Mouse (Mus musculus): ENCODE results near the gene Txk. TPM values are rescaled to one million over a fixed set of nuclear protein-coding genes. Genes with fewer than 3 reads are reported as not detected.

The Txk gene
- polyA plus RNA-seq, 1 experiment = 0.87 TPM

- no peak for DNase-seq (ENCODE audit: low spot score)
These were observed 1.4 kb downstream of the Txk start for GRCm38 (mm10) chr5:72751056-72751758.

GRCm38 (mm10) chr5:72750226-72750625 is 2.4 kb downstream of the Txk start:
- no peak for DNase-seq (ENCODE audit: low spot score)

GRCm38 (mm10) chr5:72748659-72749265 is 3.8 kb downstream of the Txk start:
- DNase-seq (ENCODE audit: low spot score) = no peak

GRCm38 (mm10) chr5:72747384-72747783 is 5.2 kb downstream of the Txk start:
- no peak for DNase-seq (ENCODE audit: low spot score)

GRCm38 (mm10) chr5:72746461-72746860 is 6.1 kb downstream of the Txk start:
- DNase-seq (ENCODE audit: low spot score) = no peak

- no peak for DNase-seq (ENCODE audit: low spot score)
These were observed 9.5 kb downstream of the Txk start for GRCm38 (mm10) chr5:72743103-72743502.

GRCm38 (mm10) chr5:72736868-72737267 is 15.7 kb downstream of the Txk start:
- DNase-seq (ENCODE audit: low spot score) = no peak

GRCm38 (mm10) chr5:72736437-72736836 is 16.1 kb downstream of the Txk start:
- no peak for DNase-seq (ENCODE audit: low spot score)

GRCm38 (mm10) chr5:72735763-72736162 is 16.8 kb downstream of the Txk start:
- no peak for DNase-seq (ENCODE audit: low spot score)

- DNase-seq (ENCODE audit: low spot score) = no peak
These were observed 19.7 kb downstream of the Txk start for GRCm38 (mm10) chr5:72732885-72733284.

- DNase-seq (ENCODE audit: low spot score) = no peak
These were observed 27.2 kb downstream of the Txk start for GRCm38 (mm10) chr5:72725404-72725803.

GRCm38 (mm10) chr5:72723429-72723828 is 29.1 kb downstream of the Txk start:
- no peak for DNase-seq (ENCODE audit: low spot score)

GRCm38 (mm10) chr5:72720587-72720986 is 32.0 kb downstream of the Txk start:
- DNase-seq (ENCODE audit: low spot score) = no peak

- no peak for DNase-seq (ENCODE audit: low spot score)
These were observed 41.9 kb downstream of the Txk start for GRCm38 (mm10) chr5:72710572-72711278.

GRCm38 (mm10) chr5:72709976-72710375 is 42.6 kb downstream of the Txk start:
- DNase-seq (ENCODE audit: low spot score) = no peak

- DNase-seq (ENCODE audit: low spot score) = no peak
These were observed 43.1 kb downstream of the Txk start for GRCm38 (mm10) chr5:72709451-72709850.

- no peak for DNase-seq (ENCODE audit: low spot score)
These were observed 45.9 kb downstream of the Txk start for GRCm38 (mm10) chr5:72706722-72707121.

GRCm38 (mm10) chr5:72706095-72706494 is 46.5 kb downstream of the Txk start:
- DNase-seq (ENCODE audit: low spot score) = no peak

- DNase-seq (ENCODE audit: low spot score) = no peak
These were observed 50.4 kb downstream of the Txk start for GRCm38 (mm10) chr5:72702202-72702601.

- DNase-seq (ENCODE audit: low spot score) = no peak
These were observed 53.1 kb downstream of the Txk start for GRCm38 (mm10) chr5:72699500-72699818.

GRCm38 (mm10) chr5:72698818-72699499 is 53.6 kb downstream of the Txk start:
- no peak for DNase-seq (ENCODE audit: low spot score)

GRCm38 (mm10) chr5:72698343-72698742 is 54.2 kb downstream of the Txk start:
- DNase-seq (ENCODE audit: low spot score) = no peak

GRCm38 (mm10) chr5:72696491-72696890 is 56.1 kb downstream of the Txk start:
- no peak for DNase-seq (ENCODE audit: low spot score)

Measured in urinary bladder, adult 2 months (tissue).